Mouse (Mus musculus): Measurements from ENCODE around the gene Id1. TPM values are rescaled to one million over a fixed set of nuclear protein-coding genes. Genes with fewer than 3 reads are reported as not detected.

Id1 gene
- 168 and 176 TPM in 2 replicates for polyA plus RNA-seq (2016; fragmentation: Nextera tagmentation; extraction: Ambion mirVana)

- under 1% methylated on average over 28 of the region's 28 CpGs for WGBS
- Histone ChIP-seq H3K4me1 (replicated peaks) (peaks cover 92% of the 10 kb centered on the region), H3K9me3 (no peaks in the 10 kb centered on the region), H3K36me3 (peaks cover 10% of the 10 kb centered on the region; the same call in 1 of the 2 replicates), H3K4me3 (peak within 1 kb of the TSS; percentile 86), H3K27me3 (ENCODE audit: insufficient read depth, poor library complexity, severe bottlenecking) (no peaks in the 10 kb centered on the region; the same call in 1 of the 2 replicates), H3K27ac (peak within 1 kb of the TSS; percentile 95)
- DNase-seq (ENCODE audit: low spot score): peak; percentile 92
Observed at GRCm38 (mm10) chr2:152736090-152736601, at the start of gene Id1. Gene Id1 (plus strand): TSS chr2:152736251.

GRCm38 (mm10) chr2:152686399-152686798 is 49.7 kb upstream of the Id1 start:
- Histone ChIP-seq H3K9me3 (peaks cover 5% of the 10 kb centered on the region; the same call in 1 of the 2 replicates), H3K27me3 (ENCODE audit: insufficient read depth, poor library complexity, severe bottlenecking) (no peaks in the 10 kb centered on the region), H3K4me1 (replicated peaks) (peaks cover 14% of the 10 kb centered on the region; the same call in 1 of the 2 replicates), H3K36me3 (peaks cover 98% of the 10 kb centered on the region), H3K4me3 (peak overlapping the region; percentile 56), H3K27ac (0 out of 2 replicates have a peak overlapping the region, but pooled peaks have one; percentile 24)
- no peak for DNase-seq (ENCODE audit: low spot score)
- WGBS: 60% methylated on average over 12 of the region's 12 CpGs

GRCm38 (mm10) chr2:152686806-152687267 is 49.2 kb upstream of the Id1 start, which contains the start of gene Mcts2:
Gene Mcts2 (plus strand): TSS chr2:152687035.
- 48% methylated on average over 45 of the region's 45 CpGs for WGBS

GRCm38 (mm10) chr2:152691564-152692217 is 44.4 kb upstream of the Id1 start:
- Histone ChIP-seq H3K36me3 (peaks cover 82% of the 10 kb centered on the region), H3K9me3 (peaks cover 3% of the 10 kb centered on the region; the same call in 1 of the 2 replicates), H3K27me3 (ENCODE audit: insufficient read depth, poor library complexity, severe bottlenecking) (no peaks in the 10 kb centered on the region), H3K27ac (peak overlapping the region; percentile 71; the same call in 1 of the 2 replicates), H3K4me3 (no peak overlapping the region), H3K4me1 (replicated peaks) (peaks cover 30% of the 10 kb centered on the region)
- 80% methylated on average over 7 of the region's 7 CpGs for WGBS
- DNase-seq (ENCODE audit: low spot score): peak; percentile 47

More at GRCm38 (mm10) chr2:152686806-152687267, 49.2 kb upstream of the Id1 start, which contains the start of gene Mcts2:
- Histone ChIP-seq H3K36me3 (peaks cover 97% of the 10 kb centered on the region), H3K27ac (peak within 1 kb of the TSS; percentile 69), H3K27me3 (ENCODE audit: insufficient read depth, poor library complexity, severe bottlenecking) (no peaks in the 10 kb centered on the region), H3K4me3 (peak within 1 kb of the TSS; percentile 56), H3K9me3 (peaks cover 5% of the 10 kb centered on the region; the same call in 1 of the 2 replicates), H3K4me1 (replicated peaks) (peaks cover 14% of the 10 kb centered on the region; the same call in 1 of the 2 replicates)
- peak; percentile 95 for DNase-seq (ENCODE audit: low spot score)

- 23% methylated on average over 9 of the region's 9 CpGs for WGBS
- Histone ChIP-seq H3K27me3 (ENCODE audit: insufficient read depth, poor library complexity, severe bottlenecking) (no peaks in the 10 kb centered on the region), H3K4me3 (peak overlapping the region; percentile 37)
Observed at GRCm38 (mm10) chr2:152693233-152693632, 42.8 kb upstream of the Id1 start.

GRCm38 (mm10) chr2:152693735-152694134 is 42.3 kb upstream of the Id1 start:
- Histone ChIP-seq H3K27me3 (ENCODE audit: insufficient read depth, poor library complexity, severe bottlenecking) (no peaks in the 10 kb centered on the region), H3K36me3 (peaks cover 81% of the 10 kb centered on the region), H3K4me1 (replicated peaks) (peaks cover 22% of the 10 kb centered on the region), H3K9me3 (no peaks in the 10 kb centered on the region), H3K27ac (peak overlapping the region; percentile 82), H3K4me3 (peak overlapping the region; percentile 37)
- 89% methylated on average over 13 of the region's 13 CpGs for WGBS
- DNase-seq (ENCODE audit: low spot score): no peak

More at GRCm38 (mm10) chr2:152693233-152693632, 42.8 kb upstream of the Id1 start:
- Histone ChIP-seq H3K9me3 (no peaks in the 10 kb centered on the region), H3K4me1 (replicated peaks) (peaks cover 25% of the 10 kb centered on the region), H3K27ac (peak overlapping the region; percentile 82), H3K36me3 (peaks cover 81% of the 10 kb centered on the region)
- peak; percentile 79 for DNase-seq (ENCODE audit: low spot score)

GRCm38 (mm10) chr2:152694708-152695107 is 41.3 kb upstream of the Id1 start:
- H3K9me3 ChIP-seq: no peaks in the 10 kb centered on the region
- 86% methylated on average over 7 of the region's 7 CpGs for WGBS
- no peak for DNase-seq (ENCODE audit: low spot score)
- no peak overlapping the region for H3K4me3 ChIP-seq
- no peaks in the 10 kb centered on the region for H3K27me3 ChIP-seq (ENCODE audit: insufficient read depth, poor library complexity, severe bottlenecking)
- H3K36me3 ChIP-seq: peaks cover 81% of the 10 kb centered on the region
- no peak overlapping the region for H3K27ac ChIP-seq
- peaks cover 24% of the 10 kb centered on the region for H3K4me1 ChIP-seq (replicated peaks)

- Histone ChIP-seq H3K36me3 (peaks cover 82% of the 10 kb centered on the region), H3K4me1 (replicated peaks) (peaks cover 26% of the 10 kb centered on the region), H3K27me3 (ENCODE audit: insufficient read depth, poor library complexity, severe bottlenecking) (no peaks in the 10 kb centered on the region), H3K4me3 (no peak overlapping the region), H3K9me3 (peaks cover 2% of the 10 kb centered on the region; the same call in 1 of the 2 replicates), H3K27ac (peak overlapping the region; percentile 82)
- WGBS: 72% methylated on average over 10 of the region's 10 CpGs
- DNase-seq (ENCODE audit: low spot score): no peak
Observed at GRCm38 (mm10) chr2:152696016-152696415, 40.0 kb upstream of the Id1 start.

- 47% methylated on average over 20 of the region's 20 CpGs for WGBS
- DNase-seq (ENCODE audit: low spot score): peak; percentile 91
- Histone ChIP-seq H3K36me3 (peaks cover 83% of the 10 kb centered on the region), H3K27me3 (ENCODE audit: insufficient read depth, poor library complexity, severe bottlenecking) (no peaks in the 10 kb centered on the region), H3K4me3 (0 out of 2 replicates have a peak overlapping the region, but pooled peaks have one; percentile 2), H3K27ac (peak overlapping the region; percentile 82), H3K9me3 (peaks cover 6% of the 10 kb centered on the region; the same call in 1 of the 2 replicates), H3K4me1 (replicated peaks) (peaks cover 26% of the 10 kb centered on the region)
Observed at GRCm38 (mm10) chr2:152696476-152697164, 39.4 kb upstream of the Id1 start.

GRCm38 (mm10) chr2:152700138-152700537 is 35.9 kb upstream of the Id1 start:
- Histone ChIP-seq H3K36me3 (peaks cover 99% of the 10 kb centered on the region), H3K9me3 (peaks cover 6% of the 10 kb centered on the region; the same call in 1 of the 2 replicates), H3K27ac (peak overlapping the region; percentile 64; the same call in 1 of the 2 replicates), H3K27me3 (ENCODE audit: insufficient read depth, poor library complexity, severe bottlenecking) (no peaks in the 10 kb centered on the region), H3K4me3 (no peak overlapping the region), H3K4me1 (replicated peaks) (peaks cover 32% of the 10 kb centered on the region)
- no peak for DNase-seq (ENCODE audit: low spot score)
- WGBS: 91% methylated on average over 10 of the region's 10 CpGs

GRCm38 (mm10) chr2:152700725-152701124 is 35.3 kb upstream of the Id1 start:
- Histone ChIP-seq H3K27ac (no peak overlapping the region), H3K4me1 (replicated peaks) (peaks cover 38% of the 10 kb centered on the region), H3K27me3 (ENCODE audit: insufficient read depth, poor library complexity, severe bottlenecking) (no peaks in the 10 kb centered on the region), H3K9me3 (peaks cover 6% of the 10 kb centered on the region; the same call in 1 of the 2 replicates), H3K4me3 (no peak overlapping the region), H3K36me3 (peaks cover 99% of the 10 kb centered on the region)
- no peak for DNase-seq (ENCODE audit: low spot score)
- WGBS: 92% methylated on average over 8 of the region's 8 CpGs

GRCm38 (mm10) chr2:152703596-152704255 is 32.3 kb upstream of the Id1 start:
- 93% methylated on average over 21 of the region's 21 CpGs for WGBS

More at GRCm38 (mm10) chr2:152703596-152704255, 32.3 kb upstream of the Id1 start:
- peaks cover 91% of the 10 kb centered on the region for H3K36me3 ChIP-seq
- no peak overlapping the region for H3K4me3 ChIP-seq
- H3K27ac ChIP-seq: peak overlapping the region; percentile 70
- DNase-seq (ENCODE audit: low spot score): no peak
- no peaks in the 10 kb centered on the region for H3K27me3 ChIP-seq (ENCODE audit: insufficient read depth, poor library complexity, severe bottlenecking)
- H3K9me3 ChIP-seq: peaks cover 6% of the 10 kb centered on the region; the same call in 1 of the 2 replicates
- H3K4me1 ChIP-seq (replicated peaks): peaks cover 57% of the 10 kb centered on the region
